Mouse (Mus musculus) heart, postnatal 0 days (tissue): ENCODE data around the gene Exoc1.

Experiments used
- CTCF ChIP-seq: IDR thresholded peaks from 2 replicates; pipeline ENCODE4 v1.5.1; 2016; ENCODE audit warnings: antibody characterized with exemption, control low read depth, low read depth
- EP300 ChIP-seq: IDR thresholded peaks from 2 replicates; pipeline ENCODE4 v1.6.1; 2016; ENCODE audit warnings: antibody characterized with exemption, low read depth

DNA sequence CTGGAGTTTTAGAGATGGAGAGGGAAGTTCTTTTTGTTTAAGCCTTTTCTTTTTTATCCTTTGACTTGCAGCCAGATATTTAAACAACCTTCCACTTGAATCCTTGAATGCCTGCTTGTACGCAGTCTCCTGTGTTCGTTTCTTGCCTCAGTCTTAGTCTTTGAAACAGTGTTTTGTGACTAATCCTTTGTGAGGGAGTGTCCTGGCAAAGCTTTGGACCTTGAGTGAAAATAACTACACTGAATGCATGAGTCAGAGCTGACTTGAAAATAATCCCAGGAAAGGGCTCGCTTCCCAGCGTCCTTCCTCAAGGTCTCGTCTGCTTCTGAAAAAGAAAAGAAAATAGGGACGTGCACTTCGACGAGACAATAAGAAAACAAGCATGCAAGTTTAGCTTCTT, 11.1 kb downstream of the Exoc1 start:
- TF ChIP-seq CTCF = no peak
- TF ChIP-seq EP300 = no peak
